Mouse (Mus musculus) heart, adult 8-10 months (tissue): ENCODE results near the gene Lingo3. TPM values are rescaled to one million over a fixed set of nuclear protein-coding genes. Genes with fewer than 3 reads are reported as not detected.
A peak's percentile ranks its signal among the peaks of the same experiment; 100 is the strongest.

ENCODE experiments used
- DNase-seq: peaks from one replicate; pipeline ENCODE4 v3.0.0; 2022; ENCODE audit warnings: low spot score
- microRNA-seq: library from miRNA; unstranded; fragments of <30 nt; microRNA quantifications from one replicate; pipeline ENCODE4 v1.2.0, GENCODE M21; 2022
- total RNA-seq, 4 experiments: library from RNA; stranded (reverse); gene quantifications; 2 replicates each; pipeline ENCODE4 v1.2.4; 2022

The Lingo3 gene
- total RNA-seq, 4 experiments from 2014 or later: 7.8 to 14.0 (median 12.6) TPM

DNA sequence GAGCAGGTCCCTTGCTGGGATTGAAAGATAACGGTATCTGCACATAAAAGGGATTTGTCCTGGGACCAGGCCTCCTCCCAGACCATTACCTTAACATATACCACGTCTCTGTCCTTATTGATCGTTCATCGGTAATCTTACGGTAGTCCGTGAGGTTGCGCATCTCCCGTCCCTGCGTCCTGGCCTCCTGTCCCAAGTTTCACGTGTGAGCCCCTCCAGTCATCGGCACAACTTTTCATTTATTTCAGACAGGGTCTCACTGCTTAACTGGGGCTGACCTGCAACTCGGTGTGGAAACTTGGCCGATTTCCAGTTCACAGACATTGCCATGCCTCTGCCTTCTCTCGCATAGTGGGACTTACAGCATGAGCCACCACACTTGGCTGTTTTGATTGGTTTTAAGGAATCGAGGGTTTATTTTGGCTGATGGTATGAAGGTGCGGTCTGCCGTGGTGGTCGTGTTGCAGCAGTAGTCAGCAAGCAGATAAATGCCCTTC, 44.7 kb downstream of the Lingo3 start:
- no peak for DNase-seq

GRCm38 (mm10) chr10:80798150-80799006, 45.5 kb downstream of the Lingo3 start, which contains the start of the genes Sf3a2 and Plekhj1:
Sf3a2 (plus strand) TSS chr10:80798198.
Plekhj1 (minus strand) TSS chr10:80798626.
- DNase-seq: peak; percentile 94

GRCm38 (mm10) chr10:80797186-80798149, 46.4 kb downstream of the Lingo3 start:
- no peak for DNase-seq

GRCm38 (mm10) chr10:80796307-80796848, 47.5 kb downstream of the Lingo3 start:
- no peak for DNase-seq

DNA sequence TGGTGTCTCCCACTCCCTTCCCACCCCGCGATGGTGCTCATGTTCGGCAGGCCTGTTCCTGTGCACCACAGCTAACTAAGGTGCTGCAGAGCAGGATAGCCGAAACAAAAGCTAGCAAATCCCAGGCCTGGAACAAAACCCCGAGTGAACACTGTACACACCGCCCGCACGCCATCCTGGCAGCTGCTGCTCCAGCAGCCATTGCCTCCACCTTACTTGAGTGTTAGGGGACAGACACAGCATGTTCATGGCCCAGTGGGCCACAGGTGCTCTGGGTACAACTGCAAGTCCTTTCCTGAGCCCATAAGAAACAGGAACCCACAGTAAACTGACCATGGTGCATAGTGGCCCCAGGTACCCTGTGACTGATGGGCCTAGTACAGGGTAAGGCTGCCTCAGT, 49.1 kb downstream of the Lingo3 start:
- no peak for DNase-seq

- no peak for DNase-seq
Measured at GRCm38 (mm10) chr10:80793803-80794202, 50.0 kb downstream of the Lingo3 start.

- no peak for DNase-seq
Measured at GRCm38 (mm10) chr10:80793033-80793784, 50.6 kb downstream of the Lingo3 start.

DNA sequence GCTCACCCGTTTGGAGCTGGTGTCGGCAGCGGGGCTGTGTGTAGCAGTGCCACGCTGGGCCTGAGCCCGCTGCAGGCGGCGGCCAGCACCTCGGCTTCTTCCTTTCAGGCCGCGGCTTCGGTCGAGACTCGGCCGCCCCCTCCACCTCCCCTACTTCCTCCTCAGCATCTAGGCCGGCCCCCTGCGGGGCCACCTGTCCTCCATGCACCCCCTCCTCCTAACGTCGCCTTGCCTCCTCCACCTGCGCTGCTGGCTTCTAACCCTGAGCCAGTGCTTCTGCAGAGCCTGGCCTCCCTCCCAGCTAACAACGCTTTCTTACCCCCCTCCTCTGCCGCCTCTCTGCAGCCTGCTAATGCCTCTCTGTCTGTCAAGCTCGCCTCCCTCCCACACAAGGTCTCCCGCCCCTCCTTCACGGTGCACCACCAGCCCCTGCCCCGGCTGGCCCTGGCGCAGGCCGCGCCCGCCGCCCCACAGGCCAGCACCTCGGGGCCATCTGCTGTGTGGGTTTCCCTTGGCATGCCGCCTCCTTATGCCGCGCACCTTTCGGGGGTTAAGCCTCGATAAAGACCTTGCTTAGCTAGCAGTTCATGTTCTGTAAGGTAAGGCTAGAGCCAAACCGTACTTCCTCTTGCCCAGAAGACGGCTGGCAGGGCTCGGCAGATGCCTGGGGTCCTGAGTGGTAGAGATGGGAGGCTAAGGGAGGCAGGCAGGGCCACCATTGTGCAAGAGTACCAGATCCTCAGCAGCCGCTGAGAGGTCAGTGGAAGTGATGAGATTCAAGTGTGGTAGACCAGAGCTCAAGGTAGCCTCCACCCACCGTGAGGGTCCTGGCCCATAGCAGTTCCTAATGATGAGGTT, 51.4 kb downstream of the Lingo3 start:
- DNase-seq: no peak

- DNase-seq: no peak
Measured at GRCm38 (mm10) chr10:80791476-80792174, 52.2 kb downstream of the Lingo3 start.

DNA sequence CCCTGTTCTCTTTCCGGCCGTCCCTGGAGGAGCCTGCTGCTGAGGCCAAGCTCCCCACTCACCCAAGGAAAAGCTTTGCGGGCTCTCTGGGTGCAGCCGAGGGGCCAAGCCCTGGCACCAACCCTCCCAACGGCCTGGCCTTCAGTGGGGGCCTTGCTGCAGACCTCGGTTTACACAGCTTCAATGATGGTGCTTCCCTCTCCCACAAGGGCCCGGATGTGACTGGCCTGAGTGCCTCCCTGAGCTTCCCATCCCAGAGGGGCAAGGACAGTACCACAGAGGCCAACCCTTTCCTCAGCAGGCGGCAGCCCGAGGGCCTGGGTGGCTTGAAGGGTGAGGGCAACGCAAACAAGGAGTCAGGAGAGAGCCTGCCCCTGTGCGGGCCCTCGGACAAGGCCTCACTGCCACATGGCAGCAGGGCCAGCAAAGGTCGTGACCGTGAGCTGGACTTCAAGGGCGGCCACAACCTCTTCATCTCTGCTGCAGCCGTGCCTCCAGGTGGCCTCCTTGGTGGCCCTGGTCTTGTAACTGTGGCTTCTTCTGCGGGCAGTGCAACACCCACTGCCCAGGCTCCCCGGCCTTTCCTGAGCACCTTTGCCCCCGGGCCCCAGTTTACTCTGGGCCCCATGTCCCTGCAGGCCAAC, 53.0 kb downstream of the Lingo3 start:
- no peak for DNase-seq

GRCm38 (mm10) chr10:80787517-80787916, 56.3 kb downstream of the Lingo3 start:
- DNase-seq: peak; percentile 55

DNA sequence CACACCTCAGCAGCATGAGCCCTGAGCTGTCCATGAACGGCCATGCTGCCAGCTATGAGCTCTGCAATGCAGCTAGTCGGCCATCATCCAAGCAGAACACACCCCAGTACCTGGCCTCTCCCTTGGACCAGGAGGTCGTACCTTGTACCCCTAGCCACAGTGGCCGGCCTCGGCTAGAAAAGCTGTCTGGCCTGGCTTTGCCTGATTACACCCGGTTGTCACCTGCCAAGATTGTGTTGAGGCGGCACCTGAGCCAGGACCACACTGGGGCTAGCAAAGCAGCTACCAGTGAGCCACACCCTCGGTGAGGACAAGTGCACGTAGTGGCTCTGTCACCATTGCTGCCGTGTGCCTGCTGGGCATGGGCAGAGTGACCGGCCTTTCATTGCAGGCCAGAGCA, 57.9 kb downstream of the Lingo3 start:
- no peak for DNase-seq

GRCm38 (mm10) chr10:80784871-80785270, 59.0 kb downstream of the Lingo3 start:
- DNase-seq: no peak

GRCm38 (mm10) chr10:80784302-80784701, 59.5 kb downstream of the Lingo3 start:
- no peak for DNase-seq

Small RNA genes lying within 50 kb of the gene (microRNA-seq; reads per million reads assigned to microRNA genes)
- gene Mir1982: 1.7 reads per million

Other genes with a start within 250 kb of the Lingo3 start
- gene Scamp4, start 241.2 kb downstream of the Lingo3 start, total RNA-seq: 10 to 100 TPM; 20.0 to 25.2 (median 21.9) TPM
- gene Adat3, start 241.2 kb downstream of the Lingo3 start, total RNA-seq: under 1 TPM; 0.44 to 0.81 (median 0.73) TPM
- gene Gm49322, start 238.0 kb downstream of the Lingo3 start, total RNA-seq: under 1 TPM; 0.17 to 0.57 (median 0.30) TPM
- 100 to 1,000 TPM; 119 to 132 (median 122) TPM for gene Csnk1g2, start 221.2 kb downstream of the Lingo3 start, total RNA-seq
- 10 to 100 TPM; 44.0 to 52.5 (median 48.5) TPM for gene Btbd2, start 187.0 kb downstream of the Lingo3 start, total RNA-seq
- 100 to 1,000 TPM; 197 to 243 (median 216) TPM for gene Mknk2, start 165.9 kb downstream of the Lingo3 start, total RNA-seq
- gene Mob3a, start 142.1 kb downstream of the Lingo3 start, total RNA-seq: 1 to 10 TPM; 3.8 to 6.0 (median 5.4) TPM
- gene Izumo4, start 141.9 kb downstream of the Lingo3 start, total RNA-seq: 1 to 10 TPM; 2.2 to 5.3 (median 3.6) TPM
- 10 to 100 TPM; 41.2 to 44.5 (median 43.4) TPM for gene Ap3d1, start 101.8 kb downstream of the Lingo3 start, total RNA-seq
- gene Dot1l, start 88.8 kb downstream of the Lingo3 start, total RNA-seq: 10 to 100 TPM; 13.3 to 24.1 (median 19.8) TPM
- gene Sf3a2, start 45.8 kb downstream of the Lingo3 start, total RNA-seq: 10 to 100 TPM; 25.0 to 33.0 (median 31.5) TPM
- 10 to 100 TPM; 29.8 to 37.4 (median 32.7) TPM for gene Plekhj1, start 45.4 kb downstream of the Lingo3 start, total RNA-seq
- under 1 TPM; 0.14 to 0.50 (median 0.20) TPM for gene Amh, start 38.8 kb downstream of the Lingo3 start, total RNA-seq
- 1 to 10 TPM in 1 of 4 experiments, under 1 TPM in 3; 0.47 to 1.6 (median 0.75) TPM for gene Jsrp1, start 30.5 kb downstream of the Lingo3 start, total RNA-seq
- gene Oaz1, start 17.4 kb downstream of the Lingo3 start, total RNA-seq: 1,000 to 10,000 TPM in 2 of 4 experiments, 100 to 1,000 TPM in 2; 848 to 1,083 (median 963) TPM
- 10 to 100 TPM; 23.3 to 32.5 (median 25.0) TPM for gene Lsm7, start 11.2 kb upstream of the Lingo3 start, total RNA-seq
- 10 to 100 TPM; 11.1 to 15.9 (median 14.4) TPM for gene Sppl2b, start 11.2 kb upstream of the Lingo3 start, total RNA-seq
- not detected for gene Tmprss9, start 27.8 kb upstream of the Lingo3 start, total RNA-seq
- gene Timm13, start 56.9 kb upstream of the Lingo3 start, total RNA-seq: 100 to 1,000 TPM; 117 to 135 (median 123) TPM
- gene Lmnb2, start 74.2 kb upstream of the Lingo3 start, total RNA-seq: 1 to 10 TPM; 3.5 to 6.3 (median 4.8) TPM
- gene Gadd45b, start 86.0 kb upstream of the Lingo3 start, total RNA-seq: 10 to 100 TPM in 2 of 4 experiments, 1 to 10 TPM in 2; 5.0 to 18.1 (median 12.0) TPM
- 1 to 10 TPM; 1.0 to 1.7 (median 1.5) TPM for gene Gng7, start 170.9 kb upstream of the Lingo3 start, total RNA-seq
- gene Diras1, start 181.6 kb upstream of the Lingo3 start, total RNA-seq: under 1 TPM in 1 of 4 experiments, not detected in 3; 0.44 TPM
- 10 to 100 TPM; 12.1 to 14.1 (median 12.7) TPM for gene Slc39a3, start 193.4 kb upstream of the Lingo3 start, total RNA-seq
- 100 to 1,000 TPM in 2 of 4 experiments, 10 to 100 TPM in 2; 92.0 to 102 (median 99.4) TPM for gene Sgta, start 216.1 kb upstream of the Lingo3 start, total RNA-seq
- gene Thop1, start 226.0 kb upstream of the Lingo3 start, total RNA-seq: 10 to 100 TPM; 12.3 to 14.9 (median 13.2) TPM